ENCODE assay signal across 19 mouse cellular contexts in genomic region chr3:115530441-115530840, GRCm38 (mm10).
"Had no signal": no experiment of that assay in that cellular context is flagged by ENCODE, and none has a peak within 500 bp of the region (broad histone marks: within the 10 kb centered on the region; RNA-seq: fewer than 3 reads in every experiment).

No protein-coding gene starts in this region.

- H3K4me3 ChIP-seq: heart, adult 2 months; hindbrain, embryonic 12.5 days; hindbrain, embryonic 15.5 days; kidney, embryonic 15.5 days; limb, embryonic 13.5 days; limb, embryonic 15.5 days; liver, embryonic 12.5 days had no signal

- H3K27me3 ChIP-seq: hindbrain, embryonic 12.5 days; hindbrain, embryonic 15.5 days; kidney, embryonic 15.5 days; limb, embryonic 13.5 days; limb, embryonic 15.5 days; liver, embryonic 12.5 days had no signal

- H3K27ac ChIP-seq: heart, adult 2 months; hindbrain, embryonic 12.5 days; hindbrain, embryonic 15.5 days; kidney, embryonic 15.5 days; kidney, postnatal 0 days; limb, embryonic 13.5 days; limb, embryonic 15.5 days; liver, embryonic 12.5 days; liver, embryonic 14.5 days had no signal

- H3K36me3 ChIP-seq: hindbrain, embryonic 12.5 days; hindbrain, embryonic 15.5 days; kidney, embryonic 15.5 days; limb, embryonic 13.5 days; limb, embryonic 15.5 days; liver, embryonic 12.5 days had no signal

- H3K9ac ChIP-seq: forebrain, postnatal 0 days; hindbrain, embryonic 12.5 days; hindbrain, embryonic 15.5 days; kidney, embryonic 15.5 days; limb, embryonic 13.5 days; limb, embryonic 15.5 days; liver, embryonic 12.5 days; liver, embryonic 14.5 days had no signal

- DNase-seq: forebrain, postnatal 0 days; gastrocnemius, postnatal 14 days; gastrocnemius, postnatal 36 days; heart, adult 11 months; heart, adult 2 months; kidney, adult 11 months; kidney, adult 2 months; kidney, adult 9 months; layer of hippocampus, adult 9-11 months had no signal

- H3K4me2 ChIP-seq: heart, embryonic 11.5 days; hindbrain, embryonic 12.5 days; hindbrain, embryonic 15.5 days; kidney, embryonic 15.5 days; limb, embryonic 13.5 days; limb, embryonic 15.5 days; liver, embryonic 12.5 days had no signal

- ATAC-seq: forebrain, postnatal 0 days; intestine, embryonic 16.5 days; liver, embryonic 12.5 days had no signal

- H3K9me3 ChIP-seq: hindbrain, embryonic 12.5 days; hindbrain, embryonic 15.5 days; kidney, embryonic 15.5 days; limb, embryonic 13.5 days; limb, embryonic 15.5 days; liver, embryonic 12.5 days had no signal

- H3K4me1 ChIP-seq: hindbrain, embryonic 12.5 days; hindbrain, embryonic 15.5 days; kidney, embryonic 15.5 days; limb, embryonic 13.5 days; limb, embryonic 15.5 days; liver, embryonic 12.5 days had no signal
